Mouse (Mus musculus) cerebellum, adult 11-12 months (tissue): ENCODE measurements at regions not wholly inside any gene's neighbourhood (a gene's known extent, or its start where the extent isn't known, plus 50 kb on each side); places are given as distances from the start of the nearest gene placed in this dataset.

Experiments
- DNase-seq: peaks from one replicate; pipeline ENCODE4 v3.0.0; 2022

DNA sequence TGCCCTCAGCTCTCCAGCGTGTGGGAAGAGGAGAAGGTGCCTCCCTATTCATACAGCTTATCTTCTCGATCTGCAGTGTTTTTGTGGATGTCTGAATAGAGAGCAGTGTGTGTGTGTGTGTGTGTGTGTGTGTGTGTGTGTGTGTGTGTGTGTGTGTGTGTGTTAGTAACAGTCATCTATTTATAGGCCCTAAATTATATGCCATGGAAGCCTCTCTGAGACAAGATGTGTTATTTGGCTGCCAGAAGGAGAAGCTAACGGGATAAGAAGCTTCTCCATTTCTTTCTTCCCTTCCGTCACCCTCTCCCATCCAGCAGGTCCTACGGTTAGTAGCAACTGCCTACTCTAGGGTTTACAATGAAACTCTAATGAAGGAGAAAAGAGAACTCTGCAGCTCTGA, 270.3 kb downstream of the Emp1 start:
- no peak for DNase-seq

DNA sequence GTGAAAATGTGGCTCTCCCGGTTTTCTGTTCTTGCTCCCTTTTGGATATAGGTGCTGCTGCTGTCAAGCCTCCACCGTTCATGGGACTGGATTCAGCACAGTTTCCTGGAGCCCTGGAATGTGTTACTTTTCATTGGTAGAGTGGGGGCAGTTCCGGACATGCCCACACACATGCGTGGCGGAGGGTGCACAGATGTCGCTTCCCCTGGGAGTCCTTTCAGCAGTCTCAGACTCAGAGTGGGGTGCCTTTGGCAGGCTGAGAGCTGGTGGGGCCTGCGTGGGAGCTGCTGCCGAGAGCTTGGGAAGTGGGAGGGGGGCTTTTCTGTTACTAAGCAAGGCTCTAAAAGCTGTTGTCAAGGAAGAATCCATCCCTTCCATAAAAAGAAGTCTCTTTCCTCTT, 274.3 kb downstream of the Emp1 start:
- no peak for DNase-seq

DNA sequence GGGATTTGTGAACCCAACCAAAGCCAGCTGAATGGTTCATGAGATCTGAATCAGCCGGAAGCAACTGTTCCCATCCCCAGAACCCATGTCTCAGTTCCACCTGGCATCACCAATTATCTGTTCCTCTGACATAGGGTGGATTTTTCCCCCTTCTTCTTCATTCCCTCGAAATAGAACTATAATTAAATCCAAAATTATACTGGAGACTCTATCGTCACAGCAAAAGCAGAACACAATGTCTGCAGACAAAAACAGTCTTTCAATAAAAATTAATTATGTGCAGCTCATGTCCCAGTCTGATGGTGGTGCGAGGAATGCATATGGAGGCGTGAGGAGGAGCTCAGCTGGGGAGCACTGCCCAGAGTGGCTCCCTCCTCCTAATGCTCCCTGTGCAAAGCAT, 280.4 kb downstream of the Emp1 start:
- no peak for DNase-seq

DNA sequence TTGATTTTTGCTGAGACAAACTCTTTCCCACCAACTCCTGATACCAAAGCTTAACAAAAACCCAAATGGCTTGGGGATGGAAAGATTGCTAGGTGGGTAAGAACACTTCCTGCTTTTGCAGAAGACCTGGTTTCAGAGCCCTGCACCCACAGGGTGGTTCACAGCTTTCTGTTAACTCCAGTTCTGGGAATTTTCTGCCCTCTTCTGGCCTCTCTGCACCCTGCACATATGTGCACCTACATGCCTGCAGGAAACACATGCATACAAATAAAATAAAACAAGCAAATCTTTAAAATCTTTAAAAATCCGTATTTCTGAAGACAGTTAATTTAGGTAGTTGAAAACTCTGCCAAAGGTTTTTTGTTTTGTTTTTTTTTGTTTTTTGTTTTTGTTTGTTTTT, 283.8 kb downstream of the Emp1 start:
- DNase-seq: no peak

DNA sequence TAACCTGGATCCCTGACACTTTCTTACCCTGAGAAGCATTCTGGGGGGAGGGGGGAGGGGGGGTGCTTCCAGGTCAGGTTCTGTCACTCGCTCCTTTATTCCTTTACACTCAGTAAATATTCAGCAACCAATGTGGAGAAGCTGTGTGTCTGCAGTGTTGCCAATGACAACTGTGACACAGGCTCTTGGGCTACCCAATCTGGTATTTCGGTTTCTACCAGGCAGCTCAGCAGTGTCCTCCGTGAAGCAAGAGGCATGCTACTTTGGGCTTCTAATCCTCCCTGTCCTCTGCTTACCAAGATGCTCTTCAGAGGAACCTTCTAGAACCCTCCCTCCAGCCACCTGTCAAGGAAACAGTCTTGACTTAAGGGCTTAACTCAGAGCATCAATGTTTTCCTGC, 290.7 kb downstream of the Emp1 start:
- no peak for DNase-seq

GRCm38 (mm10) chr6:135662386-135662785, 300.0 kb downstream of the Emp1 start:
- peak; percentile 7 for DNase-seq

DNA sequence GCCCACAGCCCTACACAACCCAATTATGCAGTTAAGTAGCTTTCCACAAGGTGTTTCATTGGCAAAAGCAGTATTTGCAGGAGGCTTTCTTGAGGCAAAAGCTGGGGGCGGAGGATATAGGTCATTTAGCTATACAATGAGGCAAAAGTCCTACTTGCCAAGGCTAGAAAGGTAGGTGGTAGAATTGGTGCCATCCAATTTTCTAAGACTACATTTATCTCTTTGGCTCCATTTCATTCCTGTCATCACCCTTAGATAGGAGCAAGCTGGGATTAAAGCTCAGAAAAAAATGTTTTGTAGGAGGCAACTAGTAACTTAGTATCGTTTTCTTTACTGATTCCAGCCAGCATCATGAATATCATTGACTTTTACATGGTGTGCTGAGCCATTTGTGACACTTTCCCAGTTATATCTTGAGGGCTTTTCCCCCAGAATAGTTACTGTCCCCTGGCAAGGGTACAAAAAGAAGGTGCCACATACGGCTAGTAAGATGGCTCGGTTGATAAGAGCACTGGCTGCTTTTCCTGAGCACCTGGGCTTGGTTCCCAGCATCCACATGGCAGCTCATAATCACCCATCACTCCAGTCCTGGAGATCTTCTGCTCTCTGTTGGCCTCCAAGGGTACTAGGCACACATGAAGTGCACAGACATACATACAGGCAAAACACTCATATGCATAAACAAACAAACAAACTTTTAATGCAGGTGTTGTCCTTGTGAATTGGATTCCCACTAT, 300.6 kb downstream of the Emp1 start:
- no peak for DNase-seq
